Mouse (Mus musculus) midbrain, embryonic 13.5 days (tissue): ENCODE measurements at regions not wholly inside any gene's neighbourhood (a gene's known extent, or its start where the extent isn't known, plus 50 kb on each side); places are given as distances from the start of the nearest gene placed in this dataset.

Source experiments
- ATAC-seq: fragments of 200-750 bp; cut with Nextera tagmentation; 2 replicates; pipeline ENCODE4 v1.8.0; 2017; ENCODE audit warnings: mild to moderate bottlenecking, moderate TSS enrichment, moderate library complexity
- H3K27ac ChIP-seq: fragments of 300-500 bp; sonication (generic); 2 replicates; pipeline ENCODE4 v1.5.1; 2015; ENCODE audit warnings: inconsistent platforms, mild to moderate bottlenecking, moderate library complexity
- H3K27me3 ChIP-seq: fragments of 300-500 bp; sonication (generic); 2 replicates; pipeline ENCODE4 v1.6.1; 2015; ENCODE audit warnings: mild to moderate bottlenecking, inconsistent platforms
- H3K36me3 ChIP-seq: fragments of 300-500 bp; sonication (generic); 2 replicates; pipeline ENCODE4 v1.6.1; 2015; ENCODE audit warnings: mild to moderate bottlenecking, inconsistent platforms
- H3K4me1 ChIP-seq: fragments of 300-500 bp; sonication (generic); replicated peaks from 2 replicates; pipeline ENCODE4 v1.6.1; 2015; ENCODE audit warnings: inconsistent platforms
- H3K4me2 ChIP-seq: fragments of 300-500 bp; sonication (generic); replicated peaks from 2 replicates; pipeline ENCODE4 v1.6.1; 2015; ENCODE audit warnings: moderate library complexity, mild to moderate bottlenecking, inconsistent platforms
- H3K4me3 ChIP-seq: fragments of 300-500 bp; sonication (generic); replicated peaks from 2 replicates; pipeline ENCODE4 v1.5.1; 2015; ENCODE audit warnings: mild to moderate bottlenecking, inconsistent platforms
- H3K9ac ChIP-seq: fragments of 300-500 bp; sonication (generic); replicated peaks from 2 replicates; pipeline ENCODE4 v1.6.1; 2015; ENCODE audit warnings: mild to moderate bottlenecking, inconsistent platforms
- H3K9me3 ChIP-seq: fragments of 300-500 bp; sonication (generic); 2 replicates; pipeline ENCODE4 v1.6.1; 2016; ENCODE audit warnings: mild to moderate bottlenecking, inconsistent platforms
- WGBS: fragments of 180-500 bp; shearing (Covaris S2); methylation state at CpG from one replicate; pipeline ENCODE4 v1.1.7; 2015; 5-methylcytosine and 5-hydroxymethylcytosine counted together

DNA sequence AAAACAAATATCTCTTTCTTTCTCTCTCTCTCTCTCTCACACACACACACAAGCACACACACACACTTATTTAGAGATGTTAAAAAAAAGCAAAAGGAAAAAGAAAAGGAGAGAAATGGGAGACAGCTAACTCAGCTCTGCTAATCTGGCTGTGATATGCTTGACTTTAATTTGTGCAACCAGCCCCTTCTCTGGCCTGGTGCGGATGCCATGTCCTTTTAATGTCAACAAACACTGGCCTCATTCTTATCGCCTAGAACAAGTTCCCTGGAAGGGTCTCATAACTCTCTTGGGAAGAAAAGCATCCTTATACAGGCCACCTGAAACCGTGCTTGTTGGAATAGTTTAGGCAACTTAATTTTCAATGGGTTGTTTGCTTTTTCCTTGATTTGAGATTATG lies 368.7 kb downstream of the Mctp2 start:
- H3K9me3 ChIP-seq: no peaks in the 10 kb centered on the region
- 73% methylated on average over 3 of the region's 3 CpGs for WGBS
- no peak for ATAC-seq
- H3K36me3 ChIP-seq: no peaks in the 10 kb centered on the region
- peaks cover 13% of the 10 kb centered on the region for H3K4me1 ChIP-seq
- H3K27ac ChIP-seq: no peak overlapping the region
- no peak overlapping the region for H3K4me3 ChIP-seq
- H3K9ac ChIP-seq: no peak overlapping the region
- no peaks in the 10 kb centered on the region for H3K27me3 ChIP-seq
- no peak overlapping the region for H3K4me2 ChIP-seq

DNA sequence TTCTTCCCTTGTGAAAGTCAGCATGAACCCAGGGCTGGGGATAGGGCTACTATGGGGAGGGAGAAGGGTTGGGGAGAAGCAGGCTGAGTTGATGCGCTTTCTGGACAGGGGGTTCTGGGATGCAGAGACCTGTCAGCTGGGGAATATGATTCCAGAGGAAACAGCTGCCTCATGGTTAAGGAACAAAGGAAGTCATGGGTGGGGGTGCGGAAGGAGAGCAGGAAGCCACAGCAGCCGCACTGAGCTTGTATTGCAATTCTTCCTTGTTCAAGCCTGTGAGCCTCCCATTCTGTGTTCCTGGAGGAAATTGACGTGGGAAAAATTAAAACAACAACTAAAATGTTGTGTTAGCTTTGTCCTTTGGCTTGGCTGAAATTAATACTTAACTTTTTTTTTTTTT lies 369.7 kb downstream of the Mctp2 start:
- Histone ChIP-seq H3K36me3 (no peaks in the 10 kb centered on the region), H3K4me1 (peaks cover 3% of the 10 kb centered on the region), H3K27me3 (no peaks in the 10 kb centered on the region), H3K9ac (no peak overlapping the region), H3K4me2 (no peak overlapping the region), H3K27ac (no peak overlapping the region), H3K4me3 (no peak overlapping the region), H3K9me3 (no peaks in the 10 kb centered on the region)
- ATAC-seq: no peak
- 74% methylated on average over 4 of the region's 4 CpGs for WGBS
